Mouse (Mus musculus): ENCODE measurements around the gene Magi1. TPM values are rescaled to one million over a fixed set of nuclear protein-coding genes. Genes with fewer than 3 reads are reported as not detected.
A peak's percentile ranks its signal among the peaks of the same experiment; 100 is the strongest.
"Not testable (repeated sequence)": the region's sequence is repeated elsewhere in the genome, so short reads cannot be mapped to it uniquely, and the experiment has no call there.

The Magi1 gene
- polyA plus RNA-seq, 1 experiment from 2014 or later: 27.4 TPM

DNA sequence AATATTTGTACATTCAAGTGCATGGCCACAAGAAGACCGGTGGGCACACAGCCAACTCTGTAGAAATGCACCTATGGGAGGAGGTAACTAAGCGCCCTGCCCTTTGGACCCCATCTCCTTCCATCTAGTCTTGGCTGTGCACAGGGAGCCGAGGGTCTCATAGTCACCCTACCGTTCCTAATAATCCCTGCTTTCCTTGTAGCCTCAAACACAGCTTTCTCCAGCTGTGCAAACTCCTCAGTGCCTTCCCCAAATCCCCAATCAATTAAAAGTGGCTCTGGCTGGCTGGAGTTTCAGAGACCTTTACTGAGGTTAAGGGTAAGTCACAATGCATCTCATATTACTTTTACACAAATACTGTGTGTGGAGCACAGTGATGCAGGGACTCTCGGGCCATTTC, 271.8 kb downstream of the Magi1 start:
- peaks cover 6% of the 10 kb centered on the region; the same call in 1 of the 2 replicates for H3K4me1 ChIP-seq (replicated peaks; ENCODE audit: control insufficient read depth, insufficient read depth, low read length)
- WGBS: 54% methylated on average over 5 of the region's 5 CpGs
- no peak overlapping the region for H3K4me3 ChIP-seq (ENCODE audit: low read depth, low read length)
- ATAC-seq (ENCODE audit: low FRiP score) (no peak), DNase-seq (ENCODE audit: low spot score) (no peak)
- H3K36me3 ChIP-seq (ENCODE audit: control insufficient read depth, insufficient read depth, low read length): no peaks in the 10 kb centered on the region
- H3K9me3 ChIP-seq (ENCODE audit: control insufficient read depth, low read length): no peaks in the 10 kb centered on the region
- no peak overlapping the region for H3K27ac ChIP-seq (ENCODE audit: low read depth, low read length)
- no peak overlapping the region for H3K9ac ChIP-seq (ENCODE audit: low read depth, low read length)
- no peak overlapping the region for H3K4me2 ChIP-seq (replicated peaks; ENCODE audit: low read depth, low read length)
- H3K27me3 ChIP-seq (ENCODE audit: control insufficient read depth, insufficient read depth, low read length): no peaks in the 10 kb centered on the region

- Histone ChIP-seq H3K4me3 (ENCODE audit: low read depth, low read length) (no peak overlapping the region), H3K9ac (ENCODE audit: low read depth, low read length) (no peak overlapping the region), H3K9me3 (ENCODE audit: control insufficient read depth, low read length) (no peaks in the 10 kb centered on the region), H3K4me2 (replicated peaks; ENCODE audit: low read depth, low read length) (no peak overlapping the region), H3K27ac (ENCODE audit: low read depth, low read length) (no peak overlapping the region), H3K36me3 (ENCODE audit: control insufficient read depth, insufficient read depth, low read length) (no peaks in the 10 kb centered on the region), H3K27me3 (ENCODE audit: control insufficient read depth, insufficient read depth, low read length) (no peaks in the 10 kb centered on the region), H3K4me1 (replicated peaks; ENCODE audit: control insufficient read depth, insufficient read depth, low read length) (peaks cover 6% of the 10 kb centered on the region; the same call in 1 of the 2 replicates)
- 68% methylated on average over 6 of the region's 6 CpGs for WGBS
- ATAC-seq (ENCODE audit: low FRiP score): no peak
- no peak for DNase-seq (ENCODE audit: low spot score)
These were observed 272.2 kb downstream of the Magi1 start for GRCm38 (mm10) chr6:94011521-94011920.

- peaks cover 6% of the 10 kb centered on the region; the same call in 1 of the 2 replicates for H3K4me1 ChIP-seq (replicated peaks; ENCODE audit: control insufficient read depth, insufficient read depth, low read length)
- no peak overlapping the region for H3K4me3 ChIP-seq (ENCODE audit: low read depth, low read length)
- WGBS: 73% methylated on average over 4 of the region's 4 CpGs
- H3K9ac ChIP-seq (ENCODE audit: low read depth, low read length): no peak overlapping the region
- no peak for DNase-seq (ENCODE audit: low spot score)
- H3K36me3 ChIP-seq (ENCODE audit: control insufficient read depth, insufficient read depth, low read length): no peaks in the 10 kb centered on the region
- no peak for ATAC-seq (ENCODE audit: low FRiP score)
- no peaks in the 10 kb centered on the region for H3K9me3 ChIP-seq (ENCODE audit: control insufficient read depth, low read length)
- H3K27me3 ChIP-seq (ENCODE audit: control insufficient read depth, insufficient read depth, low read length): no peaks in the 10 kb centered on the region
- no peak overlapping the region for H3K27ac ChIP-seq (ENCODE audit: low read depth, low read length)
- no peak overlapping the region for H3K4me2 ChIP-seq (replicated peaks; ENCODE audit: low read depth, low read length)
These were observed 275.1 kb downstream of the Magi1 start for GRCm38 (mm10) chr6:94008577-94008976.

DNA sequence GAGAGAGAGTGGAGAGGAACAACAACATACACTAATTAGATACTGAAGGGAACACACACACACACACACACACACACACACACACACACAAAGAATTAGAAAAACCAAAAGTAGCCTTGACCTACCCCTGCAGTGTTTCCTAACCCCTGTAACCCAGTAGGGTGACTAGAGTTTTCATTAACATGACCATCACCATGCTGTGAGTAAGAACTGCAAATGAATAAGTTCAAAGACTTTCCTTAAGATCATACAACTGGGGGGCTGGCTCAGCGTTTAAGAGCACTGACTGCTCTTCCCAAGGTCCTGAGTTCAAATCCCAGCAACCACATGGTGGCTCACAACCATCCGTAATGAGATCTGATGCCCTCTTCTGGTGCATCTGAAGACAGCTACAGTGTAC, 280.1 kb downstream of the Magi1 start:
- H3K9me3 ChIP-seq (ENCODE audit: control insufficient read depth, low read length); H3K4me2 ChIP-seq (replicated peaks; ENCODE audit: low read depth, low read length); H3K9ac ChIP-seq (ENCODE audit: low read depth, low read length); H3K27me3 ChIP-seq (ENCODE audit: control insufficient read depth, insufficient read depth, low read length); ATAC-seq (ENCODE audit: low FRiP score); DNase-seq (ENCODE audit: low spot score); H3K36me3 ChIP-seq (ENCODE audit: control insufficient read depth, insufficient read depth, low read length); H3K4me3 ChIP-seq (ENCODE audit: low read depth, low read length); H3K27ac ChIP-seq (ENCODE audit: low read depth, low read length); H3K4me1 ChIP-seq (replicated peaks; ENCODE audit: control insufficient read depth, insufficient read depth, low read length): not testable (repeated sequence)
- 54% methylated on average over 2 of the region's 2 CpGs for WGBS

- H3K36me3 ChIP-seq (ENCODE audit: control insufficient read depth, insufficient read depth, low read length): no peaks in the 10 kb centered on the region
- no peak overlapping the region for H3K27ac ChIP-seq (ENCODE audit: low read depth, low read length)
- DNase-seq (ENCODE audit: low spot score) (no peak), ATAC-seq (ENCODE audit: low FRiP score) (no peak)
- H3K4me2 ChIP-seq (replicated peaks; ENCODE audit: low read depth, low read length): no peak overlapping the region
- no peak overlapping the region for H3K9ac ChIP-seq (ENCODE audit: low read depth, low read length)
- 93% methylated on average over 8 of the region's 8 CpGs for WGBS
- H3K27me3 ChIP-seq (ENCODE audit: control insufficient read depth, insufficient read depth, low read length): no peaks in the 10 kb centered on the region
- H3K4me3 ChIP-seq (ENCODE audit: low read depth, low read length): no peak overlapping the region
- no peaks in the 10 kb centered on the region for H3K4me1 ChIP-seq (replicated peaks; ENCODE audit: control insufficient read depth, insufficient read depth, low read length)
- no peaks in the 10 kb centered on the region for H3K9me3 ChIP-seq (ENCODE audit: control insufficient read depth, low read length)
These were observed 286.8 kb downstream of the Magi1 start for GRCm38 (mm10) chr6:93996841-93997485.

DNA sequence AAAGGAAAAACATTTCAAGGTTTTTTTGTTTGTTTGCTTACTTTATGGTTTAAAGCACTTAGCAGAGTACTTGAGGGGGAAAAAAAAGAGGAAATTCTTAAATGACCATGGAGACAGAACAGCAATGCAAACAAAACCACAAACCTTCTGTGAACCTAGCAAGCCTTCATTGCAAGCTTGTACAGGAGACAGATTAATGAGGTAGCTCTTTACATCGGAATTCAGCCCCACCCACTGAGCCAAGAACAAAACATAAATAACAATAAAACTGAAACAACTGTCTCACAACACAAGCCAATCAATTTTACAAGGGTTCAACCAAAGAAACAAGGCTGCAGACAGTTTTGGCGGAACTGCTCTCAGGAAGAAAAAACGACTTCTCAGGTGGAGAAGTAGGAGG, 296.2 kb downstream of the Magi1 start:
- Histone ChIP-seq H3K9me3 (ENCODE audit: control insufficient read depth, low read length) (no peaks in the 10 kb centered on the region), H3K27me3 (ENCODE audit: control insufficient read depth, insufficient read depth, low read length) (no peaks in the 10 kb centered on the region), H3K4me1 (replicated peaks; ENCODE audit: control insufficient read depth, insufficient read depth, low read length) (no peaks in the 10 kb centered on the region), H3K4me3 (ENCODE audit: low read depth, low read length) (no peak overlapping the region), H3K27ac (ENCODE audit: low read depth, low read length) (no peak overlapping the region), H3K9ac (ENCODE audit: low read depth, low read length) (no peak overlapping the region), H3K4me2 (replicated peaks; ENCODE audit: low read depth, low read length) (no peak overlapping the region), H3K36me3 (ENCODE audit: control insufficient read depth, insufficient read depth, low read length) (no peaks in the 10 kb centered on the region)
- DNase-seq (ENCODE audit: low spot score): no peak
- no peak for ATAC-seq (ENCODE audit: low FRiP score)
- WGBS: 26% methylated on average over 3 of the region's 3 CpGs

GRCm38 (mm10) chr6:93985111-93985510, 298.6 kb downstream of the Magi1 start:
- H3K27me3 ChIP-seq (ENCODE audit: control insufficient read depth, insufficient read depth, low read length): no peaks in the 10 kb centered on the region
- ATAC-seq (ENCODE audit: low FRiP score): no peak

GRCm38 (mm10) chr6:93983551-93983950, 300.2 kb downstream of the Magi1 start:
- no peaks in the 10 kb centered on the region for H3K9me3 ChIP-seq (ENCODE audit: control insufficient read depth, low read length)
- 89% methylated on average over 3 of the region's 3 CpGs for WGBS
- DNase-seq (ENCODE audit: low spot score) (no peak), ATAC-seq (ENCODE audit: low FRiP score) (no peak)
- no peaks in the 10 kb centered on the region for H3K27me3 ChIP-seq (ENCODE audit: control insufficient read depth, insufficient read depth, low read length)
- H3K4me2 ChIP-seq (replicated peaks; ENCODE audit: low read depth, low read length): no peak overlapping the region
- H3K9ac ChIP-seq (ENCODE audit: low read depth, low read length): no peak overlapping the region
- no peak overlapping the region for H3K4me3 ChIP-seq (ENCODE audit: low read depth, low read length)
- H3K36me3 ChIP-seq (ENCODE audit: control insufficient read depth, insufficient read depth, low read length): no peaks in the 10 kb centered on the region
- peaks cover 5% of the 10 kb centered on the region; the same call in 1 of the 2 replicates for H3K4me1 ChIP-seq (replicated peaks; ENCODE audit: control insufficient read depth, insufficient read depth, low read length)
- no peak overlapping the region for H3K27ac ChIP-seq (ENCODE audit: low read depth, low read length)

More at GRCm38 (mm10) chr6:93985111-93985510, 298.6 kb downstream of the Magi1 start:
- no peak overlapping the region for H3K4me2 ChIP-seq (replicated peaks; ENCODE audit: low read depth, low read length)
- peak; percentile 63 for DNase-seq (ENCODE audit: low spot score)
- no peaks in the 10 kb centered on the region for H3K9me3 ChIP-seq (ENCODE audit: control insufficient read depth, low read length)
- no peak overlapping the region for H3K9ac ChIP-seq (ENCODE audit: low read depth, low read length)
- H3K36me3 ChIP-seq (ENCODE audit: control insufficient read depth, insufficient read depth, low read length): no peaks in the 10 kb centered on the region
- no peak overlapping the region for H3K27ac ChIP-seq (ENCODE audit: low read depth, low read length)
- H3K4me3 ChIP-seq (ENCODE audit: low read depth, low read length): no peak overlapping the region
- WGBS: 53% methylated on average over 9 of the region's 9 CpGs
- peaks cover 5% of the 10 kb centered on the region; the same call in 1 of the 2 replicates for H3K4me1 ChIP-seq (replicated peaks; ENCODE audit: control insufficient read depth, insufficient read depth, low read length)

DNA sequence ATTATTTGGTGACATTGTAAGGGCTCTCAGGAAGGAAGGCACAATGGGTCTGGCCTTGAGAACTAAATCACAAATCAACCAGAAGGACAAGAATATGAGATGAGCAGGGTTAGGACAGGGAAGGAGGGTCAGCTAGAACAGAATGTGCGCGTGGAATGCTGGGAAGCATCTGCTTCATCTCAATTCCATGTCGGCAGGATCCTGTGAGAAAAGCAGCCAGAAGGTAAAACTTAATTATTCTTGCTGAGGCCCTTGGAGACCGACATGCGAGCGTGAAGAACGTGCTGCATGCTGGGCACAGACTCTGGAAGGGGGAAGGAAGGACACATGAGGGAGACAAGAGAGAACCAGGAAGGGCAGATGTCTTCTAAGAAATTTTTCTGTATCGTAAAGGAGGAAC, 302.5 kb downstream of the Magi1 start:
- Histone ChIP-seq H3K4me3 (ENCODE audit: low read depth, low read length) (no peak overlapping the region), H3K36me3 (ENCODE audit: control insufficient read depth, insufficient read depth, low read length) (no peaks in the 10 kb centered on the region), H3K9ac (ENCODE audit: low read depth, low read length) (no peak overlapping the region), H3K27ac (ENCODE audit: low read depth, low read length) (no peak overlapping the region), H3K27me3 (ENCODE audit: control insufficient read depth, insufficient read depth, low read length) (no peaks in the 10 kb centered on the region), H3K9me3 (ENCODE audit: control insufficient read depth, low read length) (no peaks in the 10 kb centered on the region), H3K4me1 (replicated peaks; ENCODE audit: control insufficient read depth, insufficient read depth, low read length) (peaks cover 5% of the 10 kb centered on the region; the same call in 1 of the 2 replicates), H3K4me2 (replicated peaks; ENCODE audit: low read depth, low read length) (no peak overlapping the region)
- ATAC-seq (ENCODE audit: low FRiP score) (no peak), DNase-seq (ENCODE audit: low spot score) (no peak)
- 28% methylated on average over 8 of the region's 8 CpGs for WGBS

Measured in hindbrain, embryonic 11.5 days (tissue).